Mouse (Mus musculus) central nervous system, embryonic 14 days (tissue): Measurements from ENCODE around the gene Lelp1. TPM values are rescaled to one million over a fixed set of nuclear protein-coding genes. Genes with fewer than 3 reads are reported as not detected.

Experiments used
- polyA plus RNA-seq: library from polyadenylated mRNA; depleted of rRNA; stranded (reverse); fragments of >200 nt; gene quantifications from 2 replicates; pipeline ENCODE4 v1.2.3, GENCODE M21; 2012; rRNA removed

The Lelp1 gene
- polyA plus RNA-seq = not detected in 2 replicates

DNA sequence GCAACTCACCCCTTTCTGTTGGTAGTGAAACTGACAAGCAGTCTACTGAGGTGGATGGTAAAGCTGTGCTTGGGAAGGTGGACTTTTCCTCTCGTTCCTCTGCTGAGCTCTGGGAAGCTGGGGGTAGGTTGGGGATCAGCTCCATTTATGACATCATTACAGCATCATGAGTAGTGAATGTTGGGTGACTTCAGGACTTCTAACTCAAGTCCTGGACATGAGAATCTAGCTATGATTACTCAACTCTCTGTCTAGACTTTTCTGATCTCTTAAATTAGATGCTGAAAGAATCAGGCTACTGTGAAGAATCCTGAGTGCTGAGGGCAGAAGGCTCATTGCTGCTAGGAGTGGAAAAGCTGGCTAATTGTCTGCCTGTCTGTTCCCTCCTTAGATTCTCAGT lies at the start of gene Lelp1:
Gene Lelp1 (minus strand): TSS at position 101 of the 400 bp plus-strand sequence.

DNA sequence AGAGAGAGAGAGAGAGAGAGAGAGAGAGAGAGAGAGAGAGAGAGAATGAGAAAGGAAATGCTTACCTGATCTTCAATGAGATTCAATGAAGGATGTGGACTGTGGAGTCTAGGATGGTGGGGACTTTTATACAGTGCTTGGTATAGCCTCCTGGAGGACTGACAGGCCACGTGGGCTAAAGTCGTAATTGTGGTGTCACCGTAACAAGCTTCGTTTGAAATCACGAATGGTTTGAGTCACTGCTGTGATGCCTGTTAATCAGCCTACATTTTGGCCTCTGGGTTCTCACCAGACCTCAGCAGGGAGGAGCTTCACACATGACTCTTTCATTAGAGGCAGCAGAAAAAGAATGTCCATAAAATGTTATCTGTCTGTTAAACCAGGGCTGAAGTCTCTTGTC lies 18.7 kb downstream of the Lelp1 start, which contains the start of gene Prr9:
Gene Prr9 (minus strand): TSS at position 101 of the 400 bp plus-strand sequence.

Other genes with a start within 250 kb of the Lelp1 start
- 0.15 TPM in 1 of 2 replicates, not detected in the other for gene Pglyrp3, start 128.2 kb downstream of the Lelp1 start, polyA plus RNA-seq
- gene Lor, start 59.6 kb downstream of the Lelp1 start, polyA plus RNA-seq = 3.9 and 6.2 TPM in 2 replicates
- gene Prr9, start 18.8 kb downstream of the Lelp1 start, polyA plus RNA-seq = not detected in 2 replicates
- 0.08 TPM in 1 of 2 replicates, not detected in the other for gene Sprr2a1, start 73.1 kb upstream of the Lelp1 start, polyA plus RNA-seq
- 0.95 and 5.4 TPM in 2 replicates for gene Sprr2a2, start 73.2 kb upstream of the Lelp1 start, polyA plus RNA-seq
- gene Sprr2a3, start 142.7 kb upstream of the Lelp1 start, polyA plus RNA-seq = 0.02 and 0.31 TPM in 2 replicates
- not detected in 2 replicates for gene Sprr2b, start 173.9 kb upstream of the Lelp1 start, polyA plus RNA-seq
- not detected in 2 replicates for gene Sprr2d, start 196.4 kb upstream of the Lelp1 start, polyA plus RNA-seq
- not detected in 2 replicates for gene Sprr2e, start 209.4 kb upstream of the Lelp1 start, polyA plus RNA-seq
- not detected in 2 replicates for gene Sprr2f, start 222.4 kb upstream of the Lelp1 start, polyA plus RNA-seq
- gene Sprr2h, start 242.9 kb upstream of the Lelp1 start, polyA plus RNA-seq = not detected in 2 replicates